Mouse (Mus musculus): ENCODE data around the gene 4931406P16Rik.
"Not testable (repeated sequence)": the region's sequence is repeated elsewhere in the genome, so short reads cannot be mapped to it uniquely, and the experiment has no call there.

The 4931406P16Rik gene

DNA sequence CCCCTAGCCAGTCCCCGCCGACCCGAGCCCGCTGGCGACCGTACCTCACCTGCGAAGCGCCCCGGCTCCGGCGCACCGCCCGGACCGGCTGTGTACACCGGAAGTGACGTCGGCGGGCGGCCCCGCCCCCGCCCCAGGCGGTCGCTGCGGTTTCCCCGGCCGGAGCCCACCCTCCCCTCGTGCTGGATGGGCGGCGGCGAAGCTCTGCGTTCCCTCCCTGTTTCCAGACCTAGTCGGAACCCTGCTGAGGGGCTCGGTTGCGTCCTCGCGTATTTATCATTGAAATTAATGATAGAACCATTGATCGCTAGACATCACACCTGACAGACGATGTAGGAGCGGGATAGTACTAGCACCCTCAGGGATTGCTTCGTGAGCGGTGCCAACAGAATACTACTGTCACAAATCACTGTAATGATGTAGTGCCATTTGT lies at the start of gene 4931406P16Rik:
Gene 4931406P16Rik (minus strand): TSS at position 109 of the 433 bp plus-strand sequence.
- peak; percentile 87 for ATAC-seq (ENCODE audit: insufficient number of reproducible peaks, low FRiP score, low TSS enrichment)

DNA sequence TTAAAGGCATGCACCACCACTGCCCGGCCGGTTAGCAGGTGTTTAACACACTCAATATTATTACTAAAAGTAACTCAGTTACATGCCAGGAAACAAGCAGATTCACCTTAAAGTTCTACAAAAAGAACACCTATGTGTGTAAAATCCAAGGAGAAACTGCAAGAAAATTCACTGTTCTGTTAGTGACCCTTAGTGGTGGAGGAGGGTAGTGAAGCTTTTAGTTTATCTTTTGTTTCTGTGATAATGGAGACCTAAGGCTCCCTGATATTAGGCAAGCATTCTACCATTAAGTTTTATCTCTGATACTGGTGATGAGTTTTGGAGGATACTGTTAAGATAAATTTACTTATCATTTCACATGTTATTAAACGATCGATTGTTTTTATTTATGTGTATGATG lies 42.3 kb upstream of the 4931406P16Rik start:
- ATAC-seq (ENCODE audit: insufficient number of reproducible peaks, low FRiP score, low TSS enrichment), result no peak

DNA sequence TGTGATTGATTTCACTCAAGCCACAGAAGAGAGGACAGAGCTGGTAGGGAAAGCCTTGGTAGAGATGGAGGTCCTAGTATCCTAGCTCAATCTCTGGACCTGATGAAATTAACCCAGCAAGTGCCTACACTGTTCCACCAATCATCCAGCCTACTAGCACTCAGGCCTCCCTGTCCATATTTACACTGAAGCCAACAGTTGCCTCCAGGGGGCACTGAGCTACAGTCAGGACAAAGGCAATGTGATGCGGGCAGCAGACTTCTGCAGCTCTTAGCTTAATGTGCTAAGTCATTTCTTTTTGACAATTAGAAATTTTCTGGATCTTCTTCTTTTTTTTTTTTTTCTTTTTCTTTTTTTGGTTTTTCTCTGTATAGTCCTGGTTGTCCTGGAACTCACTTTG lies 38.6 kb upstream of the 4931406P16Rik start:
- ATAC-seq (ENCODE audit: insufficient number of reproducible peaks, low FRiP score, low TSS enrichment), result no peak

DNA sequence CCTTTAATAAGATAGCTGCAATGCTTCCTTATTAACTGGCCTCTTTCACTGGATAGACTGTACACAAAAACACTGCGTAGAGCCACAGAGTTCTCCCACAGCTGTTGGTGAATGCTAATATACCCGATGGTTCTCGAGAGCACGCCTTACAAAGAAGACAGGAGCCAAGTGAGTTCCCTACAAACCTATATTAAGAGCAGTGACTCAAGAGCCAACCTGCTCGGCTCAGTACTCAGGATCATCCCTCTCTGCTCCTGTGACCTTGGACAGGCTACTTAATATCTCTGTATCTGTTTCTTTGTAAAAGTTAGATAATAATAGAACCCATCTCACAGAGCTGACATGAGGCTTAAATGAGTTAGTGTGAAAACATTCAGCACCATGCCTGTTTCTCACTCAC lies 36.8 kb upstream of the 4931406P16Rik start:
- no peak for ATAC-seq (ENCODE audit: insufficient number of reproducible peaks, low FRiP score, low TSS enrichment)

DNA sequence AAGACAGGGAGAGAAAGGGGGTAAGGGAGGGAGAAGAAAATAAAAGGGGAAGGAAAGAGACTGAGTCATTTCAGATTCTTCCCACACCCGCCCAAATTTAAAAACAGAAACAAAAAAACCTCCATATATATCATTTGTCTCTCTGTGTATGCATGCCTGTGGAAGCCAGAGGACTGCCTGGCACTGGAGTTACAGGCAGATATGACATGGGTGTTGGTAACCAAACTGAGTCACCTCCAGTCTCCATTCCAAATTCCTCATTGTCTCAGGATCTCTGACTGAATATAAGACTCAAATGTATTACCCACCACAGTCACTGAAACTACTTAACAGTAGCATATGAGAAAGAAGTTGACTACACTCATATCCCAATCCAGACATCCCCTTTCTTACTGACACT lies 34.7 kb upstream of the 4931406P16Rik start:
- ATAC-seq (ENCODE audit: insufficient number of reproducible peaks, low FRiP score, low TSS enrichment), result no peak

DNA sequence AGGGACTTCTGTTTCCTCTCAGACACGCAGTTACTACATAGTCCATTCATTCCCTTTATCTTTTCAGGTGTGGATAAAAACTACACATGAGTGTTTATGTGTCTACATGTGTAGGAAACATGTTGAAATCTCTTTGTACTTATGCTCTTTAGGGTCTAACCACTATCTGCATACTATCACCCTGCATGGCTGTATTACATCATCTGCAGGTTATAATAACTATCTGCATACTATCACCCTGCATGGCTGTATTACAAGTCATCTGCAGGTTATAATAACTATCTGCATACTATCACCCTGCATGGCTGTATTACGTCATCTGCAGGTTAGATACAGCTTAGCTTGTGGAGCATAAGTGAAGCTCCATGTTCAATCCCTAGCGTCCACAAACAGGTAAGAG lies 33.7 kb upstream of the 4931406P16Rik start:
- ATAC-seq (ENCODE audit: insufficient number of reproducible peaks, low FRiP score, low TSS enrichment), result no peak

DNA sequence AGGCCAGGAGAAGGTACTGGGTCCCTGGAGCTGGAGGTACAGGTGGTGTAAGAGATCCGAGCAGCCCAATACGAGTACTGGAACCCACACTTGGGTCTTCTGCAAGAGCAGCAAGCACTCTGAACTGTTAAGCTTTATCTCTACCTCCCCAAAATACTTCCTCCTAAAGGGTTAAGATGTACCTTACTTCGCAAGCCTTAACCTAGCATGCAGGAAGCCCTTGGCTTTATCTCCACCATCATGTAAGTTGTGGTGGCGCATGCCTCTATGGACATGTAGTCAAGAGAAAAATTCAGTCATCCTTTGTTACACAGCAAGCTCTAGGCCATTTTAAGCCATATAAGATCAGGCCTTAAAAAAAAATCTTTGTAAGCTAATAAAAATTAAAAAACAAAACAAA lies 33.2 kb upstream of the 4931406P16Rik start:
- no peak for ATAC-seq (ENCODE audit: insufficient number of reproducible peaks, low FRiP score, low TSS enrichment)

DNA sequence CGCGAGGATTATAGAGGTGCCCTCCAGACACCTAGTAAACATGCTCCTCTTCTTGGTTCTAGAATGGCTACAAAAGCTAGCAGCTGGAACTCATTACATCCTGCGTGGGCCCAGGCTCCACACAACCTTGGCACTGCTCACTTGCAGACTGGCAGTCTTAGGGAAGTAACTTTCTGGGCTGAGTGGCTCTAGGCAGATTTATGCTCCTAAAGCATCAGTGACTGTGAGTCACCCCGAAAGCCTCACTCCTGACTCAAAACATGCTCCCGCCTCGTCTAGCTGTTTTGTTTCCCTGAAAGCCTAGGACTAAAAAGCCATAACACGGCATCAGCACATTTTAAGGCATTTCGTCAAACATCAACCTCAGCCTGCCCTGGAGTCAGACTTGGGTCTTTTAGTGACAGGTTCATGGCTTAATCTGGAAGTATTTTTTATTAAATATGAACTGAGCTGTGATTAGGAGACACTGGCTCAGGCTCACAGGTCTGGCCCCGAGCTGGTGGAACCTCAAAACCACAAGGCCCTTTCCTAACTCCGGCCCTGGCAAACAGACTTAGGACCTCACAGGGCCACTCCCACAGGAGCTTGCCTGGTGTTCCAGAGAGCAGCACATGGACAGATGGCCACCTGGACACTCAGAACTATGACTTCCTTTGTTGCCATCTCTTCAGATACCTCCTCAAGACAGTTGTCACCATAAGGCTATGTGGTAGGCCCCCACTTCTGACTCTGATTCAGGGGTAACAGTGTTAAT lies 28.9 kb upstream of the 4931406P16Rik start:
- no peak for ATAC-seq (ENCODE audit: insufficient number of reproducible peaks, low FRiP score, low TSS enrichment)

DNA sequence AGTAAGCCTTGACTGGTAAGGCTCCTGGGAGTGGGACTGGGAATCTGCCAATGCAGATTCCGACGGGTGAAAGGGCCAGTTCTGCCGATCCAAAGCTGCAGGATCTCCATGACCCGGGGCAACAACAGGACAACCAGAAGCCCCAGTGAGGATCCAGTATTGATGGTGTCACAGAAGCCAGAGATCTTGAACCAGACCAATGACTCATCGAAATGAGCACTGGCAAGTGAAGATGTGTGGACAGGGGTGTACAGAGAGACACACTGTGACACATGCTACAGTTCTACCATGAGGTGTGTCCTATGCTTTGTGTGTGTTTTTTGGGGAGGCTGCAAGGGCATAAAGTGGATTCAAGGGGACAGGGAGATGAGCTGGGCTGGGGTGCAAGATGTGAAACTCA lies 27.5 kb upstream of the 4931406P16Rik start:
- ATAC-seq (ENCODE audit: insufficient number of reproducible peaks, low FRiP score, low TSS enrichment), result no peak

DNA sequence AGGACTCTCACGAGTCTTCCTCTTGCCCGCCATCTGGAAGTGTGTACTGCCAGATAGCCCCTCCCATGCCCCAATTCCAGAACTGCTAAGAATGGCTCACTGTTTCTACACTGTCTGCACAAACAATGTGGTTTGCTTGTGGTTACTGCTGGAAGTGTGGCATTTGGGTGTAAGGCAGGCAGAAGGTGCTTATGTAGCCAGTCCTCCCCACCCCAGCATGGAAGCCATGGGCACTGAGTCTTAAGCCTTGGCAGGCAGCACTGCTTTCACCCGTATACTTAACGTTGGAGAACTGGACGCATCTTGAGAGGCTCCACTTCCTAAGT lies 25.8 kb upstream of the 4931406P16Rik start:
- no peak for ATAC-seq (ENCODE audit: insufficient number of reproducible peaks, low FRiP score, low TSS enrichment)

DNA sequence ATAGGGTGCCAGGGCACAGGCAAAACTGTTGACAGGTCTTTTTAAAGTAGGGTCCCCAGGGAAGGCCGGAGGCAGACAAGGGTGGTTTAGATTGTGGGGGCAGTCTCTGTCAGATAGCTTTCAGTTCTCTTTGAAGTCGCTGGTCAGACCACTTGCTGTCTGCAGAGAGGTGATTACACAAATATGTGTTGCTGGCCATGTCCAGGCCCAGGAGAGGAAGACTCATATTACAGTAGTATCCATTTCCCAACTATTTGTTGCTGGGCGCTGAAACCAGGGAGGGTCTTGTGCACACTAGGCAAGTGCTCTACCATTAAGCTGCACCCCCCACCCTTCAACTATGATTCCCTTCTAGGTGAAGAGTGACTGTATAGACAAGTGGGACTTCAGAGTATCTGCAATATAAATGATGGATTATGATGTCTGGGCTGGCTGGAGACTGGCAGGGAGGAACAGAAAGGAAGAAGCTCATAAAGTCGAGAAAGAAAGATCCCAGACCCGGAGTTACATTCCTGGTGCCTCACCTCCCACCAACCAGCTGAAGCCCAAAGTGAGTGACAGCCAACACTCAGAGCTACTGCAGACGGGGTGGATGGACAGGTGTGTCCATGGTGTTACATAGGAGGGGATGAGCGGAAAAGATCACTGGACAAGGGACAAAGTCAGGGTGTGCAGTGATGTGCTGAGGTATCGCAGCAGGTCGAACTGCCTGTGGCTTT lies 25.3 kb upstream of the 4931406P16Rik start:
- no peak for ATAC-seq (ENCODE audit: insufficient number of reproducible peaks, low FRiP score, low TSS enrichment)

DNA sequence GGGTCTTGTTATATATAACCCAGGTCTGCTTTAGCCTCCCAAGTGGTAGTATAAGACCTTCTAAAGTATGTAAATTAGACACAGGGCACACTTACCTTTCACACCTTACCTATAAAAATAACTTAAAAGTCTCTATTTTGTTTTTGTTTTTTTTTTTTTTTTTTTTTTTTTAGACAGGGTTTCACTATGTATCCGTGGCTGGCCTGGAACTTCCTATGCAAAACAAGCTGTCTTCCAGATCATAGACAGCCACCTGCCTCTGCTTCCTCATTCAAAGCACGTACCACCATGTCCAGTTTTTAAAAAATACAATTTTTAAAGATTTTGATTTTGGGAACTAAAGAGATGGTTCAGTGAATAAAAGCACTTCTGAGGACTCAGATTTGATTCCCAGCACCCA lies 23.9 kb upstream of the 4931406P16Rik start:
- ATAC-seq (ENCODE audit: insufficient number of reproducible peaks, low FRiP score, low TSS enrichment), result no peak

DNA sequence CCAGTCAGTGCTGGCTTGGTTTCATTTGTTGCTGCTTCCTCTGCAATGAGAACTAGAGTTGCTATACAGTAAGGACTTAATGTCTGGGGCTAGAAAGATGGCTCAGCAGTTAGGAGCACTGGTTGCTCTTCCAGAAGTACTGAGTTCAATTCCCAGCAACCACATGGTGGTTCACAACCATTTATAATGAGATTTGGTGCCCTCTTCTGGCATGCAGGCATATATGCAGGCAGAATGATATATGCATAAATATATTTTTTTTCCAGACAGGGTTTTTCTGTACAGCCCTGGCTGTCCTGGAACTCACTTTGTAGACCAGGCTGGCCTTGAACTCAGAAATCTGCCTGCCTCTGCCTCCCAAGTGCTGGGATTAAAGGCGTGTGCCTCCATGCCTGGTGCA lies 23.2 kb upstream of the 4931406P16Rik start:
- not testable (repeated sequence) for ATAC-seq (ENCODE audit: insufficient number of reproducible peaks, low FRiP score, low TSS enrichment)

DNA sequence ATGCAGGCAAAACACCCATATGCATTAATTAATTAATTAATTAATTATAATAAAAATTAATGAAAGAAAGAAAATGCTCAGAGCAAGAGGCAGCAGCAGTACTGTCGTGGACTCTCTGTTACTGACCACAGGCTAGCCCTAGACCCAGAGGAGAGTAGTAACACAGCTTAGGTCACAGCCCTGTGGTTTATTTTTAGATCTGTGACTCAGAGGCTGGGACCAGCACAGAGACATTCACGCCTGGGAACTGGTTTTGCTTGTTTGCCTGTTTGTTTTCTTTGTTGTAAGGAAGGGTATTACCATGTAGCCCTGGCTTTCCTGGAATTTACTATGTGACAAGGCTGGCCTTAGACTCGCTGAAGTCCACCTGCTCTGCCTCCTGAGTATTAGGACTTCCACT lies 14.1 kb upstream of the 4931406P16Rik start:
- no peak for ATAC-seq (ENCODE audit: insufficient number of reproducible peaks, low FRiP score, low TSS enrichment)

DNA sequence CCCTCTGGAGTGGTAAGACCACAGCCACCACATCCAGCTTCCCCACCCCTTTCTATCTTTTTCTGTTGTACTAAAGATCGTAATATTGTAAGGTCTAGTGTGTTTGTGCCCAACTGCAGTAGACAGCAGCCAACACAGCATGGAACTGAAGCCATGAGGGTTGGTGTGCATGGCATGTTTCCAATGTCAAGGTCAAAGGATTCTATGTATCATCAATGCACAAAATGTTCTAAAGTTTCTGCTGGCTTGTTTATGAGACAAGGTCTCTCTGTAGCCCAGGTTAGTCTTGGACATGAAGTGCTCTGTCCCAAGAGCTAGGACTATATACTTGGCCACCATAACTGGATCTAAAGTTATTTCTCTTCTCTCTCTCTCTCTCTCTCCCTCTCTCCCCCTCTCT lies 11.5 kb upstream of the 4931406P16Rik start:
- ATAC-seq (ENCODE audit: insufficient number of reproducible peaks, low FRiP score, low TSS enrichment), result no peak

DNA sequence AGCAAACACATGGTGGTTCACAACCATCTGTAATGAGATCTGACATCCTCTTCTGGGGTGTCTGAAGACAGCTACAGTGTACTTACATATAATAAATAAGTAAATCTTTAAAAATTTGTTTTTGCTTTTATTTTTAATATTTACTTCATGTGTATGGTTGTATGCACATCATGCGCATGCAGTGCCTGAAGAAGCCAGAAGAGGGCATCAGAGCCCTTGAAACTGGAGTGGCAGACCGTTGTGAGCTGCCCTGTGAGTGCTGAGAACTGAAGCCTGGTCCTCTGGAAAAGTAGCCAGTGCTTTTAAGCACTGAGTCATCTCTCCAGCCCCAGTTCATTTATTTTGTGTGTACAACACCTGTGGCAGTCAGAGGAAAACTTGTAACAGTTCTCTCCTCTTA lies 10.7 kb upstream of the 4931406P16Rik start:
- no peak for ATAC-seq (ENCODE audit: insufficient number of reproducible peaks, low FRiP score, low TSS enrichment)

DNA sequence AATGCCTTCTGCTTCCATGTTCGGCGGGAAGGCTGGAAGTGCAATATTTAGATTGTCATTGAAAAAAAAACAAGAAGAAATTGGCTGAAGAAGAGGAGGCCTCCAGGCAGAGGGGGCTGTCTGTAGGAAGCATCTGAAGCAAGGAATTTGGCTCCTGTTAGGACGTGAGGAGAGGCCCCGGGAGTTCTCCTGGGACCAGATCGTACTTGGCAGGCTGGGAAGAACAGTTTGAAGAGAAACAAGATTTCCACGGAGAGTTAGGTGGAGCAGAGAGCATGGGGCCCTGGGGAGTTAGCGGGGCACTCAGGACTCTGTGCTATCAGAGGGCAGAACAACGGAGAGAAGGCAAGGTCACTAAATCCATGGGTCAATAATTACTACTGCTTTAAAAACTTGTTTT lies 10.0 kb upstream of the 4931406P16Rik start:
- ATAC-seq (ENCODE audit: insufficient number of reproducible peaks, low FRiP score, low TSS enrichment), result no peak

DNA sequence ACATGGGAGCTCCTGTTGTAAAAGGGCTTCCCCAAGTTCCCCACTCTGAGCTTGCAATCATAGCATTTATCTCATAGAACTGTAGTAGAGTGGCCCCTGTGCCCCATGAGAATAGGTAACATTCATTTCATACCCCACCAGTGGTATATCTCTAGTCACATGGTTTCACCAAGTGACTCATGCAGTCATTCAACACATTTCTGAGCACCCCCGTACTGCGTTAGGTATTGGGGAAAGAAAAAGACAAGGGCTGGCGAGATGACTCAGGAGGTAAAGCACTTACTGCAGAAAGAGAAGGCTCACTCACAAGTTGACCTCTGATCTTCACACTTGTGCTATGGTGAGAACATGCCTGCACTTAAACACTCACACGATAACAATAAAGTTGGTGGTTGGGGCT lies 8.6 kb upstream of the 4931406P16Rik start:
- no peak for ATAC-seq (ENCODE audit: insufficient number of reproducible peaks, low FRiP score, low TSS enrichment)

DNA sequence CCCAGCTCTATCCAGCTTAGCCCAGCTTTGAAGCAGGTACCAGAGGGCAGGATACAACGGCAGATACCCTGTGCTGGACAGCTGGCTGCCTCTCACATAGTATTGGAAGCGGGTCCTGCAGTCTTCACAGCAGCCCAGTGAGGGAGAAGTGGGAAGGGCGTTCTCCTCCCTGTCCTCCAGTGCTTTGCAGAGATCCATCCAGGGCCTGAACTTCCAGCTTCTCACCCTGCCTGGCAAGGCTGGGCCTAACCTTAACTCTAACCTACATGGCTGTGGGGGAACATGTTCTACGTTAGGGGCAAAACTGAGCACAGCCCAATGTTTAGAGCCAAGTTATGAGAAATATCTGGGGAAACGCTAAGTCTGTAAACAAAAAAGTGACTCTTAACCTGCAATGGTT lies 7.8 kb upstream of the 4931406P16Rik start:
- ATAC-seq (ENCODE audit: insufficient number of reproducible peaks, low FRiP score, low TSS enrichment), result no peak

DNA sequence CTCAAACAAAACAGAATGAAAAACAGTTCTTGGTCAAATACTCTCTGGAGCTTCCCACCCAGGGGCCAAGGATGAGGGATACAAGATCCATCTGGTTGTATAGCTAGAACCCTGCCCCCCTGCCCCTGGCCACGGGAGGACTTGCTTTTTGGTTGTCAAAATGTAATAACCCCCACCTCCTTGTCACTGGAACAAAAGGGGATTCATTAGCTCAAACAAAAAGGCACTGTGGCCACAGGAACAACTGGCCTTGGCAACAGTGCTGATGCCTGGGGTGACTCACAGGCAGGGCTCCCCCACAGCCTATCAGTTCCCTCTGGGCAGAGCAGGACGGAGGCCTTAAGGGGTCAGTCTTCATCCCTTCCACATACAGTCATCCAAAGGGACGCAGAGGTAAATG lies 6.6 kb upstream of the 4931406P16Rik start:
- no peak for ATAC-seq (ENCODE audit: insufficient number of reproducible peaks, low FRiP score, low TSS enrichment)

DNA sequence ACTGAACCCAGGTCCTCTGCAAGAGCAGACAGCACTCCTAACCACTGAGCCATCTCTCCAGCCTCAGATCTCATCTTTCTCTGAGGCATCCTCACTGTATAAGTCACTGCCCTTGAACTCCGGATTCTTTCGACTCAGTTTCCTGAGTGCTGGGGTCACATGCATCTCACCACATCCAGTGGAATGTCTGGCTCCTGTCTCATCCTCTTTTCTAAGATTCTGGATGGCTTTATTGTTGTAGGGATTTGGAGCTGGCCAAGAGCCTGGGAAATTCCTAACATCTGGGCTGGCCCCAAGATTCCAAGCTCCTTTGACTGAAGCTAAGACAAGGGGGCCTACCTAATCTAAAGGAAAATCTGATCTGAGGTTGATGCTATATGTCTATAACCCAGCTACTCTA lies 5.8 kb upstream of the 4931406P16Rik start:
- ATAC-seq (ENCODE audit: insufficient number of reproducible peaks, low FRiP score, low TSS enrichment), result no peak

DNA sequence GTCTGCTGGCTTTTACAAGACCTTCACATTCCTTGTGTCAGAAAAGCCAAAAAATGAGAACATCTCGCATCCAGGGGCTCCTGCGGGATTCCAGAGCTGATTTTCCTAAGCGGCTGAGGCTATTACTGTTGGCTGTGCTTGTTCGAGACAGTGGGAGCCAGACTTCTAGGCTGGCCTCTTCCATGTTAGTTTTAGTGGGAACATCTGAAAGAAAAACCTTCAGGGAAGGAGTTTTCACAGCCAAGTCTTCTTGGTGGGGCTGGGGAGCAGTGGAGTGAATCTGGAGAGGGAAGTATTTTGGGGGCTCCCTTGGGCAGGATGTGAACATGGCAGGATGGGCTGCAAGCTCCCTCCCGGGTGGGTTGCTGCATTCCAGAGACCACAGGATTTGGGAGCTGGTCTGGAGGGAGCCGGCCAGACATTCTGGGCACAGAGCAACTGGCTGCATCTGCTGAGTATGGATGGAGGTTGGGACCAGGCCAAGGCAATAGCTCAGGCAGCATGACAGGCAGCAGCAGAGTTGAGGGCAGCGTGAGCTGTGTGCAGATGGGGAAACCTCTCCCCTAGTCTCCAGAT lies 4.6 kb upstream of the 4931406P16Rik start:
- ATAC-seq (ENCODE audit: insufficient number of reproducible peaks, low FRiP score, low TSS enrichment), result no peak
